Mouse (Mus musculus) stomach, postnatal 0 days (tissue): ENCODE measurements around the gene Fyn.

Experiments used
- CTCF ChIP-seq: IDR thresholded peaks from 2 replicates; pipeline ENCODE4 v1.5.1; 2016; ENCODE audit warnings: antibody characterized with exemption, low read depth, mild to moderate bottlenecking, moderate library complexity
- EP300 ChIP-seq: optimal IDR thresholded peaks from 2 replicates; pipeline ENCODE3; 2016; ENCODE audit warnings: antibody characterized with exemption

GRCm38 (mm10) chr10:39595862-39596261, 227.2 kb downstream of the Fyn start:
- no peak for TF ChIP-seq CTCF
- no peak for TF ChIP-seq EP300
